In the genomic region with DNA sequence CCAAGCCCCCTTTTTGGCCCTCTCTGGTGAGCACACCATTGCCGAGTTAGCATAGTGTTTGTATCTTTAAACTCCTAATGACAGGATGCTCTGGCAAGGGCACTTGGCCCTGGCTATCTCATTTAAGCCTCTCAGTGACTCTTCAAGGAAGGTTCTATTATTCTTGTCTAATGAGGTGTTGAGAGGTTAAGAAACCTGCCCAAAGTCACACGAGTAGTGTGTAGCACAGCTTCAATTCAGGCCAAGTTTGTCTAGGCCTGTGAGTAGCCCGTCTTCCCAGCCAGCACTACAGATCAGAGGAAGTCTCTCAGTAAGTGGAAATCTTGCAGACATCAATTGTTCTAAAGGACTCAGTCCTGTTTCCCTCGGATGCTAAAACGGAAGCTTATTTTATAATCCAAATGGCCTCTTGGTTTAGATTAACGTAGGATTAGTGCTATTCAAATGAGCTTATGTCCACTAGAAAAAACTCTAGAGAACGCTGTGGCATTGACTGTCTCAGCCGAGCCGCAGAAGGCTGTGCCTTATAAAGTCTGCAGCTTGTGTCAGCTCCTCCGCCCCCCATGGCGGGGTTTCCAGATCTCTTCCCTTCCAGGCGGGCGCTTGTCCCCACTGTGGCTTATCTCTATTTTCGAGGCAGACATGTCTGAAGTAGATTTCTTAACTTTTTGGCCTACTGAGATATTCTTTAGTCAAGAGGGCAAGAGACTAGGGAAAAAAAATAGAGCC, we compare ENCODE assay signal across 11 mouse cellular contexts. TPM values are rescaled to one million over a fixed set of nuclear protein-coding genes. Genes with fewer than 3 reads are reported as not detected.
DNase-seq lines count a peak whose midpoint lies in the region; ATAC-seq and TF ChIP-seq lines count a peak whose summit lies in the region.
"Had no signal": no experiment of that assay in that cellular context is flagged by ENCODE, and none has a peak within 500 bp of the region (broad histone marks: within the 10 kb centered on the region; RNA-seq: fewer than 3 reads in every experiment).

No protein-coding gene starts in this region.

- no peak overlapping the region for H3K9ac ChIP-seq in liver, postnatal 0 days (replicated peaks)

- no peaks in the 10 kb centered on the region for H3K27me3 ChIP-seq in heart, embryonic 10.5 days (ENCODE audit: insufficient read depth, poor library complexity, severe bottlenecking)
- H3K27me3 ChIP-seq in megakaryocyte, embryonic 14.5 days (replicated peaks) = no peaks in the 10 kb centered on the region
- H3K27me3 ChIP-seq in liver, postnatal 0 days (ENCODE audit: insufficient read depth, low read length) = no peaks in the 10 kb centered on the region
- H3K27me3 ChIP-seq: CH12.LX had no signal

- no peaks in the 10 kb centered on the region for H3K9me3 ChIP-seq in heart, embryonic 10.5 days
- no peaks in the 10 kb centered on the region for H3K9me3 ChIP-seq in megakaryocyte, embryonic 14.5 days
- no peaks in the 10 kb centered on the region for H3K9me3 ChIP-seq in liver, postnatal 0 days (ENCODE audit: low read length)

- WGBS in heart, embryonic 10.5 days = 47% methylated on average over 14 of the region's 14 CpGs
- 50% methylated on average over 14 of the region's 14 CpGs for WGBS in liver, postnatal 0 days (ENCODE audit: insufficient replicate concordance)

- no peak overlapping the region for H3K4me3 ChIP-seq in heart, embryonic 10.5 days
- peak overlapping the region; percentile 50 for H3K4me3 ChIP-seq in megakaryocyte, embryonic 14.5 days (replicated peaks)
- H3K4me3 ChIP-seq in liver, postnatal 0 days (ENCODE audit: low read depth, low read length) = no peak overlapping the region

- no peaks in the 10 kb centered on the region for H3K36me3 ChIP-seq in heart, embryonic 10.5 days
- H3K36me3 ChIP-seq in megakaryocyte, embryonic 14.5 days (replicated peaks; ENCODE audit: low read length) = peaks cover 82% of the 10 kb centered on the region
- peaks cover 10% of the 10 kb centered on the region; the same call in 1 of the 2 replicates for H3K36me3 ChIP-seq in liver, postnatal 0 days (replicated peaks; ENCODE audit: insufficient read depth, low read length)

- no peak for TF ChIP-seq CTCF in liver, postnatal 0 days (IDR thresholded peaks at IDR 0.05; ENCODE audit: low read depth)

- no peak for DNase-seq in heart, embryonic 10.5 days (ENCODE audit: low spot score)
- no peak for DNase-seq in heart, postnatal 4 days
- no peak for DNase-seq in liver, postnatal 0 days
- DNase-seq in right cerebral cortex, postnatal 36 days (ENCODE audit: low spot score in 2 of 2) = no peak
- no peak for DNase-seq in spleen, postnatal 10 days (ENCODE audit: low spot score in 2 of 2)
- DNase-seq in gastrocnemius, postnatal 10 days = no peak
- DNase-seq: cerebellum, adult 2 months had no signal

- peak overlapping the region; percentile 59; the same call in 1 of the 2 replicates for H3K27ac ChIP-seq in heart, embryonic 10.5 days
- H3K27ac ChIP-seq in liver, postnatal 0 days (ENCODE audit: low read depth) = no peak overlapping the region
- H3K27ac ChIP-seq: kidney, postnatal 0 days had no signal

- H3K4me2 ChIP-seq in liver, postnatal 0 days (ENCODE audit: low read depth, low read length) = peak overlapping the region; percentile 13

- peaks cover 53% of the 10 kb centered on the region for H3K4me1 ChIP-seq in heart, embryonic 10.5 days
- peaks cover 97% of the 10 kb centered on the region for H3K4me1 ChIP-seq in megakaryocyte, embryonic 14.5 days
- peaks cover 56% of the 10 kb centered on the region for H3K4me1 ChIP-seq in liver, postnatal 0 days (ENCODE audit: insufficient read depth)

- no peak for ATAC-seq in megakaryocyte, adult 5-6 weeks (ENCODE audit: poor library complexity, severe bottlenecking)
- ATAC-seq in liver, postnatal 0 days = peak; percentile 57

- peak; percentile 85 for TF ChIP-seq EP300 in liver, postnatal 0 days (IDR thresholded peaks at IDR 0.05; ENCODE audit: low read depth)

RNA-seq across cellular contexts. Expression of a gene that starts 11.3 kb away (rescaled TPM):
- polyA plus RNA-seq in heart, embryonic 10.5 days (2016; fragmentation: Nextera tagmentation; extraction: Ambion mirVana) = 4.7 and 5.4 TPM in 2 replicates
- 10 to 100 TPM; 24.7 to 27.2 TPM for total RNA-seq in heart, postnatal 4 days (2021)
- polyA plus RNA-seq in megakaryocyte, embryonic 14.5 days (2012; ENCODE audit: insufficient read depth, low replicate concordance) = 18.2 and 77.1 TPM in 2 replicates
- total RNA-seq in megakaryocyte, adult 5-6 weeks (2015) = 41.5 and 45.2 TPM in 2 replicates
- 26.3 and 28.5 TPM in 2 replicates for total RNA-seq in megakaryocyte, adult 5-6 weeks (2017)
- 38.2 and 49.3 TPM in 2 replicates for polyA plus RNA-seq in liver, postnatal 0 days (2015; fragmentation: Nextera tagmentation; extraction: Ambion mirVana)
- 10 to 100 TPM; 14.4 to 18.6 TPM for total RNA-seq in gastrocnemius, postnatal 10 days (2021)
